Mouse (Mus musculus): ENCODE data around the gene Asz1. TPM values are rescaled to one million over a fixed set of nuclear protein-coding genes. Genes with fewer than 3 reads are reported as not detected.

Gene Asz1
- total RNA-seq (2021) = not detected
- long read RNA-seq, experiment 1 = 0 reads
- long read RNA-seq, experiment 2 = 0 reads

DNA sequence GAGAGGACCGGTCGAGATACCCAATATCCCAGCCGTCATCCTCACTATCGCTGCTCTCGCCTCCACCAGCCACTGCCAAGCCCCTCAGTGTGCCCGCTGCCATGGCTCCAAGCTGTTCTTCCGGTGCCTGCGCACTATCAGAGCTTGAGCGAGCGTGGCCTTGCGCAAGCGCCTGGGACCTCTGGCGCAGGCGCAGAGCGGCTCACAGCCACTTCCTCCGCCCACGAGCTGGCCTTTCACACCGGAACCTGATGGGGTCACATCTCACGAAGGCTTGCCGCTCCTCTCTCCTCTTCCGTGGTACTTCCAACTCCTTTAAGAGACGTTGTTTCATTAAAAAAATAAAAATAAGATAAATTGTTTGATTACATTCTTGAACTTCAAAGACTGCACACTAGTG, at the start of gene Asz1:
Gene Asz1, minus strand, starts transcription at position 128 of the 400 bp plus-strand sequence.
- no peak for DNase-seq (ENCODE audit: low spot score in 2 of 2)

DNA sequence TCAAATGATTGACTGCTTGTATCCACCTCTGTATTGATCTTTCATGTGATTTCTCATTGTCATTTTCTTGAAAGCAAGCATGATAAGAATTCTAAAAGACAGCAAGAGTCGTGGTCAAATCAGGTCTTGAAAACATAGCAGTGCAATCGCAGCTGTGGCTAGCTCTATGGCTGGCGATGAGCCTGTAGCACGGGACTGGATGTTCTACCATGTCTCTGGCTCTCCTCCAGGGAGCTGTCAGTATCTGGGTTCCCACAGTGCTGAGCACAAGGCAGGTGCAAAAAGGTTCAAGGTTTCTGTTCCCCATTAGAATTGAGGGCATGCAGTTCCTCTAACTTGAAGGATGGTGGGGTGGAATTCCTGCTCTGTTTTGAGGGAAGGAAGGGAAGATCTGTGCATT, 44.2 kb upstream of the Asz1 start:
- DNase-seq (ENCODE audit: low spot score in 2 of 2) = no peak

DNA sequence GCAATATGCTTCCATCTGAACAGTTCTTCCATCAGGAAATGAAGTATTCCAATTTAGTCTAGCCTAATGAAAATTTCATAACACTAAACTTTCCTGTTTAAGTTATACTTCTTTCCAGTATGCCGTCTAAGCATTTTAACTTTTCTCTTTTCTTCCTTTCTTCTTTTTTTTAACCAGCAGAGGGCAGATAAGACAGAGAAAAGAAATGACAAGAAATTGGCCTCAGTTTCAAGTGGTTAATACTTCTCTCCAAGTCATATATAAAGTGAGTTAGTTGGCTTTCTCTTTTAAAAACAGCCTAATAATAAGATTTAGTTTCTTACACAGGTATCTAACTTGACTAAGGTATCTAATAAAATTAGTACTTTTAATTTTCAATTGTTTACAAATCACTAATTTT, 26.4 kb upstream of the Asz1 start:
- no peak for DNase-seq (ENCODE audit: low spot score in 2 of 2)

DNA sequence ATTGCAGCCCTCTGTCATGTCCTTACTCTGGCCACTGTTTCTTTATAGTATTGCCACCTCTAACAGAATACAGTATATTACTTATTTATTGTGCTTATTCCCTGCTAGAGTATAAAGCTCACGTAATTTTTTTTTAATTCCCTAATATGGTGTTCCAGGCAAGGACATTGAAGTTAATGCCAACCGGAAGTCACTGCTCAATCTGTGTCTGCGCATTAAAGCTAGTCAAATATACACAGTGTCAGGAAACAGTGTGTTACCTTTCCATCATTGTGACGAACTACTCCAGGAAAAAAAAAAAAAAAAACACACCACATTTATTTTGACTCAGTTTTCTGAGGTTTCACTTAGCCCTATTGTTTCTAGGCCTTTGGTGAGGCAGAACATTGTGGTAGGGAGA, 19.2 kb upstream of the Asz1 start:
- DNase-seq (ENCODE audit: low spot score in 2 of 2) = no peak

DNA sequence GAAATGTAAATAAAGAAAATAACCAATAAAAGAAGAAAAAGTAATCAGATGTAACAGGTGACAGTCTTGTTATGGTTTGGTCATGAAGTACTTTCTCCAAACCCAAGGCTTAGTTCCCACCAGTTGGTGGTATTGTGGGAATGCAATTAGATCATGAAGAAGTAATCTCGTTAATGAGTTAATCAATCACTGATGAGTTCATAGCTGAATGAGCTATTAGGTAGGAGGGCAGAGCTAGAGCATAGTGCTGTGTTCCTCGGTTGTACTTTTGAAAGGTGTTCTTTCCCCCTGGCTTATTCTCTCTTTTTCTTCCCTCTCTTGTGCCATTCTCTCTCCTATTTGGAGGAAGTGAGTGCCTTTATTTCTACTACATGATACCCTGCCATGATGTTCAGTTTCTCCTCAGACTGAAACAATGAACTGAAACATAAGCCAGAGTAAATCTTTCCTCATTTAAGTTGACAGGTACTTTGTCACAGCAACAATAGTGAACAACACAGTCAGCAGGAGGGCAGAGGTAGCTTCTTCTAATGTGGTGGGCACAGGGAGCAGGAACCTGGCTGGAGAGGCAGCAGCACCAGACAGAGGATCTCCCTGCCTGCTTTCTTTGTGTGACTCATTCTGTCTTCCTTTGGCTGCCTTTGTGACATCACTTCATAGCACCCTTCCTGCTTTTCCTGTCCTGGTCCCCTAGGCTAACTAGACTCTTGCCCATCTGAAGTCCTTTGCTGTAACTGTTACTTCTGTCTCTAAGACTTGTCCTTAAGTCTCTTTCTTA, 18.5 kb upstream of the Asz1 start:
- DNase-seq (ENCODE audit: low spot score in 2 of 2) = no peak

DNA sequence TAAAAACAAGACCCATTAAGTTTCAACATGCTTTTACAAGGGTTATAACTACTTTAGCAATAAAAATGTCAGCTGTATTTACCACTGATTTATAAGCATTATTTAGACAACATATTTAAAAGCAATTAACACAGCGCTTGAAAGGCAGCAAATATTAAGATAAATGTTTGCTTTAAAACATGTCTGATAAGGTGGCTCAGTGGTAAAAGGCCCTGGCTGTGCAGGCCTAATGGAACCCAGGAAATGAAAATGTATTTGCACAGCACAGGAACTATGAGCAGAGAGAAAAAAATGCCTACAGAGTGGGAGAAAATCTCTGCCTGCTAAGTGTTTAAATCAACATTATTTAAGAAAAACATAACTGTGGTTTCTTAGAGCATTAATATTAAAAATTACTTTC, 12.0 kb downstream of the Asz1 start:
- no peak for DNase-seq (ENCODE audit: low spot score in 2 of 2)

DNA sequence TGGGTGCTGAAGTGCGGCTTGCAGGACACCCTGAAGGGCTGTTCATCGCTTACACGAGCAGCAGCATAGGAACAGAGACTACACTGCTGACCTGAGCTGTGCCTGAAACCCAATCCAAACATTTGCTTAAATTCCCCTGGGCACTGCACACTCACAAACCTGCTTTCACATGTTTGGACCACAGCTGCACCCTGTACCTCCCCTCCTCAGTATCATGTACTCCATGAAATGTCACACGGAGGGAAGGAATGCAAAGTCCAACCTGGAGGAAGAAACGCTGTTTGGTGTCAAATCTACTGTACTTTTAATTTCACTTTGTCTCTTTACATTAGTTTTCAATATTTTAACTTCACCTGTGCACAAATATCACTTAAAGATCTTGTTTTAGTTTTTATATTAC, 19.8 kb downstream of the Asz1 start:
- DNase-seq (ENCODE audit: low spot score in 2 of 2) = no peak

DNA sequence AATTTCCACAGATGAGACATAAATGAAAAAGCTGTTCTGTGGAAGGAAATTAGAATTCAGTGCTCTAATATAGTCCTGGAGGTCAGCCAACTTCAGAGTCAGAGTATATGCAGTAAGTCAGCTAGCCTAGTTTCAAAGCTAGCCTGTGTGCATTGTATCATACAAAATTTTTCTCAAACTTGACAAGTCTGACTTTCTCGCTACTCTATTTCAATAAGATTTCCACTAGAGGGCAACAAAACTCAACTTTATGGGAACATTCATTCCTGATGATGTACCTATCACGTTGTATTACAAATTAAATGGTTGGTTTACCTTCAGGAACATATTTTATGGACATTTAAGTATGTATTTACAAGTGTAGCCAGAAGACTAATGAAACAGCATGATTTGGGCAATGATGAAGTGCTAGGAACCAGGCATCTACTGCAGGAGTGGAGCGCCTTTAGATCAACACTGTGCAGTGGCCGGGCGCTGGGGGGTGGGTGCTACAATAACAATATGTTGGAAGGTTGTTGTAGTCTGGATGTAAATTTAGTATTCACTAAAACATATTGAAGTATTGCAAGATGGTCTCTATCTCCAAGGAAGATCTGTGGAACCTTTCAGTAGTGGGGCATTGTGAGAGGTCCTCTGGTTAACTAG, 21.6 kb downstream of the Asz1 start:
- DNase-seq (ENCODE audit: low spot score in 2 of 2) = no peak

DNA sequence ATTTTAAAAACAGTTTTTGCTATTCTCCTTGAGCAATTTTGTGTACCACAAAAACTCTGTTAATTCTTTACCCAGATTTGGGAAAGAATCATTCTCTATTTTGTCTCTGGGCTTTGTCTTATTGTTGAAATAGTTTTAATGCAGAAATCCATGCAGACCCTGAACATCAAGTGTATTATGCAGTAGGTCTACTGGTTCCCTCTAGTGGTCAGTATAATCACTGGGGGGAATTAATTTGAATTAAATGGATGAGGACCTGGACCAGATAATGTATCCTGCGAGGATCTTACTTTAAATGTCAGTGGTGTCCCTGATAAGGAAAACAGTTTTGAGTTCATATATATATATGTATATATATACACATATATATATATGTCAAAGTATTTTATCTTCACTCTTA, 30.2 kb downstream of the Asz1 start:
- no peak for DNase-seq (ENCODE audit: low spot score in 2 of 2)

DNA sequence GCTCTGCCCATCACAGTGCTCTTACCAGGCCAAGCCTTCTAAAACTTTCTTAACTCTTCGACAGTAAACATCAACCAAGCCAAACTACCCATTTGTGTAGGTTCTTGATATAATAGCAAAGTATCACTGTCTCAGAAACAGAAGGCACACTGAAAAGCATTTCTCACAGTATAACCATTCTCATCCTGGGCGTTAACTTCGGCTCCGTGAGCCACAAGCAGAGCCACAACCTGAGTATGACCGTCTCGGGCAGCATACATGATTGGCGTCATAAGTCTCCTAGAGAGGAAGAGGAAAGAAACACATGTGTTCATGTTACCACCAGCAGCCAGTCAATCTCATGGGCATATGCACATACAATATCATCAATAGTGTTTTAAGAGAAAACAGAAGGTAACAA, 31.9 kb downstream of the Asz1 start:
- no peak for DNase-seq (ENCODE audit: low spot score in 2 of 2)

DNA sequence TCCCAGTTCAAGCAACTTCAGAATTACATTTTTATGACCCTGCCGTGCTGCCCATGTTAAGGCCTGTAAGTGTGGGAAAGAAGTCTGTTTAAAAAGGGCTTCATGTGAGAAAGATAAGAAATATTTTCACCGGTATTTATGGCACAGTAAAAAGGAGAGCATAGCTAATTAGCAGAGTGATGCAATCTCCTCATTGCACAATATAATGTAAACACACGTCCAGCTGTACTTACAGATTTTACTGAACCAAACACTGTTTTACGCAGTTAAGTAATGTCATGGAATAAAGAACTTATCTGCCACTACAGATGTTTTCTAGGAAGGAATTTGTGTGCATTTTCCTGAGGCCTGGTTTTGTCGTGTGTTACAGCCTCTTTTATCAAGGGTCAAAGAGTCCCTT, 32.3 kb downstream of the Asz1 start:
- no peak for DNase-seq (ENCODE audit: low spot score in 2 of 2)

DNA sequence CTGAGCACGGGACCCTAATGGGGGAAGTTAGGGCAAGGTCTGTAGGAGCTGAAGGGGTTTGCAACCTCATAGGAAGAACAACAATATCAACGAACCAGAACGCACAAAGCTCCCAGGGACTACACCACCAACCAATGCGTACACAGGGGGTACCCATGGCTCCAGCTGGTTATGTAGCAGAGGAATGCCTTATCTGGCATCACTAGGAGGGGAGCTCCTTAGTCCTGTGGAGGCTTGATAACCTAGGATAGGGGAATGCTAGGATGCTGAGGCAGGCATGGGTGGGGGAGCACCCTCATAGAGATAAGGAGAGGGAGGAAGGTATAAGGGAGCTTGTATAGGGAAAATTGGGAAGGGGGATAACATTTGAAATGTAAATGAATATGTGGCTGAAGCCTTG, 51.0 kb downstream of the Asz1 start:
- no peak for DNase-seq (ENCODE audit: low spot score in 2 of 2)

DNA sequence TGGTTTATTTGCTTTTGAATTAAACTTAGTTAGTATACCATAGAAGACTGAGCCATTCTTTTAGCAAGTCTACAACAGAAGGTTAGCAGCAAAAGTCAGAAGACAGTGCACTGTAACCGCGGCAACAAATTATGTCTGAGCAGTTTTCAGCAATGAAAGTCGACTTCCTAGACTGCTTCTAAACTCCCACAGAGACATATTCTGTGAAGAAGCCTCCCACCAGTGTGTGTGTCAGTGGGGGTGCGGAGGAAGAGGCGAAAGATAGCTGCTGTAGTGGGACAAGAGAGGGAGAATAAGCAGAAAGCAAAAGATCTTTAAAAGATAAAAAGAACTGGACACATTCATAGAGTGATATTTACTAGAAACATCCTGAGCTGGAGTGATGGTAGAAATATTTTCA, 57.2 kb downstream of the Asz1 start:
- no peak for DNase-seq (ENCODE audit: low spot score in 2 of 2)

DNA sequence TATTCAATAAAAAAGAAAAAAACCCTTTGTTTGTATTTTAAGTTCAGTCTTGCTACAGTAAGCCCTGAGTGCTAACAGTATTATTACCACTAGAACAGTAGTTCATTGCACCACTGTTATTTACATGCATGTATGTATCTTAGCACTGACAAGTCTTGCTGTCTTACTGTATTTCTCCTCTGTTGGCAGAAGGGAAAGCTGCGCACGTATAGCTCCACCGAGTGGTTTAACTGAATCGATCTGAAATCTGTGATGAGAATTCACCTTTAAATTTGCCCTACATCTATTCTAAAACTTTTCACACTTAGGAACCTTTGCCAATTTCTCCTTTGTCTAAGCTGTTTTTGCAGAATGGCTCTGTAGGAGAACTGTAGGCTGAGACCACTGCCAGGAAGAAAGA, 64.6 kb downstream of the Asz1 start:
- DNase-seq (ENCODE audit: low spot score in 2 of 2) = no peak

DNA sequence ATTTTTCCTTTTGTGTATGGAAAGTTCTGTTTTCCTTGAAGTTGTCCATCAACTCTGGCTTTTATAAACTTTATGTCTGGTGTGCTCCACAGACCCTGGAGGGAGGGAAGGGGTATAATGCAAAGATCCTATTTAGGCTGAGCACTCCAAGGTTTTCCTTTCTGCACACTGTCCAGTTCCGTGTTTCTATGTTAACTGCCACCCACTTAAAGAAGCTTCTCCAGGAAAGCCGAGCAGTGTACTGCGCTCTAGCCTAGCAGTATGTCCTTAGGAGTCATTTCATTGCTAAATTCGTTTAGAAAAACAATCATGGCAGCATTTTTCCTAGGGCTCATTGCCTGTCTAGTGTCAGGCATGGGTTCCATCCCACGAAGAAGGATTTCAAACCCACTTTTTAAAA, 65.7 kb downstream of the Asz1 start:
- no peak for DNase-seq (ENCODE audit: low spot score in 2 of 2)

DNA sequence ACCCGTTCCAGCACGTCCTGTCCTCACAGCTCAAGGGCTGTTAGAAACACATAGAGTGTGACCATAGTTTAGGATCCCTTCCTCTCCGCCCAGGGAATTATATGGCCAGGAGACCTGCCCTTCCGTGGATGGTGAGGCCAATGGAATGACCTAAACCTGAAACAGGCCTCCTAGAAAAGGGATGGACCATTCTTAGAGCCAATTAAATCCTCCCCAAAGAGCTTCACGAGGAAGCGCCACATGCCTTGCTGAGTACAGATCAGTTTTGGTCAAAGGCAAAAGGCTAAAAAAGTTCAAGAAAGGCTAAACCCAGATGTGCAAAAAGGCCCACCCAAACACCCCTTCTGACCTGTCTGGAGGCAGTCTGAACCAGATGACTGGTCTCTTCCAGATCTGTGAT, 76.6 kb downstream of the Asz1 start:
- DNase-seq (ENCODE audit: low spot score in 2 of 2) = no peak

DNA sequence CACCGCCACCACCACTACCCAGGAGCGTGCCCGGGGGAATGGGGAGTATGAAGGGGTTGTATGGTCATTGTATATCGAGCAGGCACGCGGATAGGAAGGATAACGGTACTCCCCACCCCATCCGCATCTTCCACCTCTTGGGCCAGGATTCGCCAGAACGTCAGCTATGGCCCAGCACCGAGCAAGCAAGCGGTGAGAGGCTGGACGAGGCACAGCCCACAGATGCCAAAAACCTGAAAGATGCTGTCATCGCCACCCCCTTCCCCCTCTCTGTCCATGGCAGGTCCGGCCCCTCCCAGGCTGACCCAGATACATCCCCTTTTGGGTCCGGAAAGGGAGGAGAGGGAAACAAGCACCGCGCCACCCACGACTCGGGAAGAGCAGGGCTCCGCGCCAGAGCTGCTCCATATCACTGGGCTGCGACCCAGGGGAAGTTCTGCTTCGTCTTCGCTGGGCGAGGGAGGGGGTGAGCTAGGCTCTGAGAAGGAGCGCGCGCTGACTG, 77.3 kb downstream of the Asz1 start:
- peak; percentile 39 to 69 for DNase-seq (ENCODE audit: low spot score in 2 of 2)

DNA sequence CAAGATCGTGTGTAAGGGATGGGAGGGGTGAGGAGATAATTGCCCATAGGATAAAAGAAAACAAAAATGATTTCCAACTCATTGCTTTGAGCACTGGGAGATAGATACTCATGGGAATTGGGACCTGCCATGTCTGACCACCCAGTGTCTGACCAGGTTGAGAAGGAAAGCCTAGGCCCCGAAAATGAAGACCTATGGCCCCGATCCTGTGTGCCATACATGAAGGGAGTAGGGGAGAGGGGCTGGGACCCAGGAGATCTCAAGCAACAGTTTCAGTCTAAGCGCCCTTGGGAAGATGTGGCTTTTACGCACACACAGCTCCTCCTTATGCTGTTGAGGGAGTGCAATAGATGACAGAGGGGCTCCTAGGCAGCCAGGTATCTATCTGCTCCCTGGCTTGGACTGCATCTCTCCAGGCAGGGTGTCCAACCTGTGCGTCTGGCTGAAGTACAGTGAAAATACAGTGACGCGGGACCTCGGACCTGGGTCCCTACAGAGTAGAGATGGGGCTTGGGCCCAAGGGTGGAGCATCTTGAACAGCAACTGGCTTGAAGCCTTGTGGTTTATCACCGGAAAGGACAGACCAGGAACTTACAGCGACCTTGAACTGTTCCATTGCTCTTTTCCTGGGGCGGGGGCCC, 77.9 kb downstream of the Asz1 start:
- no peak for DNase-seq (ENCODE audit: low spot score in 2 of 2)

DNA sequence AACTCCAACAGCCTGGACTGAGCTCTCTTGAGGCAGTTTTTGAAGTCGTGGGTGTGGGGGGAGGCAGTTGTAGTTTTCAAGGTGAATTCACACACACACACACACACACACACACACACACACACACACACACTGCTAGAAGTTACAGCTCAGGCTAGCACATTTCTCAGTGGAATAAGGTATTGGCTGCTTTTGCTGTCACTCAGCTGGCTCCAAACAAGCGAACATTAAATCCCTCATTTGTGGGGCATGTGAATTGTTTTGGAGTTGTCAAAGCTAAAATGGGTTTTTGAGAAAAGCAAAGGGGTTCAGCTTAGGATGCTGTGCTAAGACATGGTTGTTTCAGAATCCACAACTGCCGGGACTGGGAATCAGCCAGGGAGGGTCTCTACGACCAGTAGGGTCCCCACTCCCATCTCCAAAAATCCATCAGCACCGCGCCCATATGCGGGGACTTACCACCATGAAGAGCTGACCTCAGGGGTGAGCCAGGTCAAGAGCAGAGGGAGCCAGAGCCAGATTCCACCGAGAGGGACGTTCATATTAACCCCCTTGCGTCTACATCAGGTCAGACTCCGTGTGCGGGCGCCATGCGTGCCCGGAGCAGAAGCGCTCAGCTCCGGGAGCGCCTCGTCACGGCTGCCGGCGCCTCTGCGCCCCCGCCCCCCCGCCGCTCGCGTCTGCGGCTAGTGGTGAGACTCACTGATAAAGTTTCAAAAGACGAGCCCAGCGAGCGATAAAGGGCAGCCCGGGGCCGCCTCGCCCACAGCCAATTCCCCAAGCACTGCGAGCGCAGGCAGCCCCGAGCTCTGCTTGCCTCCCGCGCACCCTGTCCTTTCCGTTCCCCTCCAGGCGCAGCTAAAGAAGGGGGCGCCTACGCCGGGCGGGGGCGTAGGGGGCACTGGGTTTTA, 78.9 kb downstream of the Asz1 start, which contains the start of gene Wnt2:
Gene Wnt2, minus strand, starts transcription at position 840 of the 911 bp plus-strand sequence.
- DNase-seq (ENCODE audit: low spot score in 2 of 2) = no peak

DNA sequence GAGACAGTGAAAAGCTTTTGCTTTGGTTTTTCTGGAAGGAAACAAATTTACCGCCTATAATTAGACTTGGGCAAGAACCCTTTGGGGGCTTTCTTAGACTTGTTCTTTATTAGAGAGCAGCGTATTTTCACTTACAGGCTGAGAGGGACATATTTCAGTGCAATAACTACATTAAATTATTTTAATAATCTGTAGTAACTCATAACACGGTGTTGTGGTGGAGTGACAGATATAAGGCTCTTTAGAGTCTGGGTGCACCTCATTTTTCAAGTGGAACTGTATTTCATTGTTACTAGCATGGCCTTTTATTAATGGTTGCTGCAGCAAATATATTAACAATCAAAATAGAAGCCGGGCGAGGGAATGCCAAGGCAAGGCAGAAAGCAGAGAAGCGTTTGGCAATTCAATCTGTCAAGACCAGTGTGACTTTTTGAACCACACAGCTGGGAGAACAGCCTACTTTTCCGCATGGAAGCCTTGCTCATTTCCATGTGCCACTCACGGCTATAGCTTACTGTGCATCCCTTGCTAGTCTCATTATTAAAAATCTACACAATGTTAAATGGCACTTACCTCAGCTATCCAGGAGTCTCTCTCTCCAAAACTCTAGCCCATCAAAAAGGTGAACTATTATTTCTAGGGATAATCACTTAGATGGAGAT, 84.6 kb downstream of the Asz1 start:
- DNase-seq (ENCODE audit: low spot score in 2 of 2) = no peak

DNA sequence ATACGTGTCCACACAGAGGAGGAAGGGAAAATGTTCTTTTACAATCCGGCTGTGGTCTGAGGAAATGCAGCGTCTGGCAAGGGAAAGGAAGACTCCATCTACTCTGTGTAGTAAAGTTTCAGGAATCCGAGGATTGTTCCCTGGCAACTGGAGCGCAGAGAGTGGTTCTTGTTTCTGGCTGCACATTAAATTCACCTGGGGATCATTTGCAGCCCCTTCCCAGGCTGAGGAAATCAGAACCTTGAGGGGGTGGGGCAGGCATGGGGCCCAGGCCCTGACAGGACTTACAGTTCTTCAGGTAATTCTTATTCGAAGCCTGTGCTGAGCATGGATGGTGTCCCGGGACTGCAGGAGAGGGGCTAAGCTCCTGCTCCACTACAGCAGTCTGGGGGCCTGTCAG, 95.5 kb downstream of the Asz1 start:
- no peak for DNase-seq (ENCODE audit: low spot score in 2 of 2)
